19 mouse cellular contexts compared by ENCODE assay signal in the genomic region with DNA sequence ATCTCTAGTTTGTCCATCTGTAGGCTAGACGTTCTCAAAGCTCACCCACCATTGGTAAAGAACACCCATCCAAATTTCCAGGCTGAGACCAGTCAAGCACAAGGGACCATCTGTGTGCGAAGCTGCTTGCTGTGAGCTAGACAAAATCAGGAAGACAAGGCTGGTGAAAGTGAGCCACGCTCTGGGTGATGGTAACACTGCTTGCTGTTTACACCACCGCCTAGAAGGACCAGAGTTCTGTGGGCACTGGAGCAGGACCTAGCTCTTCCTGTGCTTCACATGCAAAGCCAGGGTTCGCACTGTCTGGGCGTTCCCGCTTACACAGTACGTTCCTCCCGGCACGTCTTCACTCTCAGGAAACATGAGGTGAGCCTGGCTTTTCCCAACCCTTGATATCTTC. TPM values are rescaled to one million over a fixed set of nuclear protein-coding genes. Genes with fewer than 3 reads are reported as not detected.
DNase-seq lines count a peak whose midpoint lies in the region; ATAC-seq and TF ChIP-seq lines count a peak whose summit lies in the region.
"Had no signal": no experiment of that assay in that cellular context is flagged by ENCODE, and none has a peak within 500 bp of the region (broad histone marks: within the 10 kb centered on the region; RNA-seq: fewer than 3 reads in every experiment).

No protein-coding gene starts in this region.

- H3K4me2 ChIP-seq in liver, embryonic 12.5 days: no peak overlapping the region
- no peak overlapping the region for H3K4me2 ChIP-seq in liver, embryonic 16.5 days (ENCODE audit: low read depth, low read length)
- H3K4me2 ChIP-seq: embryonic facial prominence, embryonic 15.5 days; forebrain, embryonic 12.5 days; heart, embryonic 13.5 days; limb, embryonic 13.5 days; neural tube, embryonic 13.5 days had no signal

- DNase-seq in liver: no peak
- DNase-seq in cerebellum, adult 2 months: peak; percentile 49 to 74
- no peak for DNase-seq in T-cell, adult 2 months (ENCODE audit: low spot score)
- DNase-seq in adrenal gland, adult 18-20 months (ENCODE audit: low spot score in 2 of 2): no peak
- DNase-seq: adrenal gland, postnatal 36 days; thymus, postnatal 4 days had no signal

- TF ChIP-seq POLR2A in cerebellum, adult 2 months (IDR thresholded peaks at IDR 0.05; ENCODE audit: borderline replicate concordance, insufficient read depth, low read length): no peak

- H3K36me3 ChIP-seq in liver, embryonic 12.5 days: peaks cover 13% of the 10 kb centered on the region; the same call in 1 of the 2 replicates
- no peaks in the 10 kb centered on the region for H3K36me3 ChIP-seq in E14TG2a.4 (ENCODE audit: insufficient read depth, low read length)
- H3K36me3 ChIP-seq in liver, embryonic 16.5 days (ENCODE audit: control insufficient read depth, insufficient read depth): no peaks in the 10 kb centered on the region
- H3K36me3 ChIP-seq: embryonic facial prominence, embryonic 15.5 days; forebrain, embryonic 12.5 days; heart, embryonic 13.5 days; limb, embryonic 13.5 days; neural tube, embryonic 13.5 days had no signal

- 86% methylated on average over 10 of the region's 10 CpGs for WGBS in liver, embryonic 12.5 days (ENCODE audit: insufficient replicate concordance)
- 35% methylated on average over 10 of the region's 10 CpGs for WGBS in cerebellum, adult 2 months
- WGBS in liver, embryonic 16.5 days (ENCODE audit: insufficient replicate concordance): 82% methylated on average over 10 of the region's 10 CpGs

- no peak for ATAC-seq in liver, embryonic 12.5 days
- no peak for ATAC-seq in liver, embryonic 16.5 days (ENCODE audit: low read depth)
- no peak for ATAC-seq in erythroid progenitor cell, adult 5-6 weeks (replicated peaks; ENCODE audit: low FRiP score, poor library complexity, severe bottlenecking)
- ATAC-seq: activated CD4-positive, CD25-positive, alpha-beta regulatory T cell, adult 4 months; inflammation-experienced regulatory T-cells, adult 6 months; lung, postnatal 0 days had no signal

- no peaks in the 10 kb centered on the region for H3K27me3 ChIP-seq in liver, embryonic 12.5 days (replicated peaks)
- no peaks in the 10 kb centered on the region for H3K27me3 ChIP-seq in E14TG2a.4 (ENCODE audit: insufficient read depth, low read length)
- no peaks in the 10 kb centered on the region for H3K27me3 ChIP-seq in cerebellum, adult 2 months (ENCODE audit: control insufficient read depth, insufficient read depth, low read length)
- no peaks in the 10 kb centered on the region for H3K27me3 ChIP-seq in liver, embryonic 16.5 days (ENCODE audit: control insufficient read depth, insufficient read depth, low read depth, low read length)
- H3K27me3 ChIP-seq: embryonic facial prominence, embryonic 15.5 days; forebrain, embryonic 12.5 days; limb, embryonic 13.5 days; neural tube, embryonic 13.5 days had no signal

- H3K4me3 ChIP-seq in liver, embryonic 12.5 days: no peak overlapping the region
- H3K4me3 ChIP-seq in E14TG2a.4 (replicated peaks; ENCODE audit: low read length): 0 out of 2 replicates have a peak overlapping the region, but pooled peaks have one; percentile 4
- H3K4me3 ChIP-seq in cerebellum, adult 2 months (replicated peaks; ENCODE audit: insufficient read depth, low read depth, low read length): no peak overlapping the region
- H3K4me3 ChIP-seq in liver, embryonic 16.5 days (ENCODE audit: low read depth, low read length): no peak overlapping the region
- H3K4me3 ChIP-seq: embryonic facial prominence, embryonic 15.5 days; forebrain, embryonic 12.5 days; heart, embryonic 13.5 days; left cerebral cortex, adult 2 months; limb, embryonic 13.5 days; neural tube, embryonic 13.5 days had no signal

- peak overlapping the region; percentile 4; the same call in 1 of the 2 replicates for H3K27ac ChIP-seq in liver, embryonic 12.5 days
- H3K27ac ChIP-seq in cerebellum, adult 2 months (ENCODE audit: insufficient read depth, low read length): peak overlapping the region; percentile 22; the same call in 1 of the 2 replicates
- H3K27ac ChIP-seq in liver, embryonic 16.5 days (ENCODE audit: low read length): peak overlapping the region; percentile 35; the same call in 1 of the 2 replicates
- H3K27ac ChIP-seq: embryonic facial prominence, embryonic 15.5 days; forebrain, embryonic 12.5 days; heart, embryonic 13.5 days; left cerebral cortex, adult 2 months; limb, embryonic 13.5 days; neural tube, embryonic 13.5 days had no signal

- peaks cover 5% of the 10 kb centered on the region; the same call in 1 of the 2 replicates for H3K9me3 ChIP-seq in liver, embryonic 12.5 days (replicated peaks)
- no peaks in the 10 kb centered on the region for H3K9me3 ChIP-seq in E14TG2a.4 (ENCODE audit: low read length)
- 0 out of 2 replicates have a peak, but pooled peaks cover 2% of the 10 kb centered on the region for H3K9me3 ChIP-seq in liver, embryonic 16.5 days (replicated peaks; ENCODE audit: control insufficient read depth, low read length)
- H3K9me3 ChIP-seq: embryonic facial prominence, embryonic 15.5 days; forebrain, embryonic 12.5 days; heart, embryonic 13.5 days; limb, embryonic 13.5 days; neural tube, embryonic 13.5 days had no signal

- H3K9ac ChIP-seq in liver, embryonic 12.5 days: no peak overlapping the region
- H3K9ac ChIP-seq in liver, embryonic 16.5 days (ENCODE audit: low read depth, low read length): no peak overlapping the region
- H3K9ac ChIP-seq: embryonic facial prominence, embryonic 15.5 days; forebrain, embryonic 12.5 days; heart, embryonic 13.5 days; limb, embryonic 13.5 days; neural tube, embryonic 13.5 days had no signal

- TF ChIP-seq CTCF in E14TG2a.4 (conservative IDR thresholded peaks at IDR 0.05; ENCODE audit: low read length): no peak
- TF ChIP-seq CTCF in cerebellum, adult 2 months (IDR thresholded peaks at IDR 0.05; ENCODE audit: borderline replicate concordance, insufficient read depth, low read depth, low read length): no peak

- H3K4me1 ChIP-seq in liver, embryonic 12.5 days: peaks cover 79% of the 10 kb centered on the region
- H3K4me1 ChIP-seq in E14TG2a.4 (replicated peaks; ENCODE audit: low read depth, low read length): peaks cover 58% of the 10 kb centered on the region
- H3K4me1 ChIP-seq in cerebellum, adult 2 months (ENCODE audit: control insufficient read depth, insufficient read depth, low read length): peaks cover 19% of the 10 kb centered on the region
- peaks cover 37% of the 10 kb centered on the region for H3K4me1 ChIP-seq in liver, embryonic 16.5 days (ENCODE audit: control insufficient read depth, low read depth, low read length)
- H3K4me1 ChIP-seq: embryonic facial prominence, embryonic 15.5 days; forebrain, embryonic 12.5 days had no signal

RNA-seq across cellular contexts. Expression of a gene that starts 42.7 kb away (rescaled TPM):
- 12.9 and 13.6 TPM in 2 replicates for polyA plus RNA-seq in liver, embryonic 12.5 days (2016; fragmentation: Nextera tagmentation; extraction: Ambion mirVana)
- 11.9 and 14.6 TPM in 2 replicates for polyA plus RNA-seq in cerebellum, adult 2 months (2012; rRNA removed)
- polyA plus RNA-seq in liver, embryonic 16.5 days (2015; fragmentation: Nextera tagmentation; extraction: Ambion mirVana): 10.5 and 12.0 TPM in 2 replicates
- total RNA-seq in adrenal gland, adult 18-20 months (2021): 10 to 100 TPM; 11.2 to 14.8 TPM
- total RNA-seq in erythroid progenitor cell, adult 5-6 weeks (2015; ENCODE audit: low replicate concordance): 4.3 and 5.4 TPM in 2 replicates
- total RNA-seq in erythroid progenitor cell, adult 5-6 weeks (2017; ENCODE audit: low replicate concordance): 4.6 and 10.7 TPM in 2 replicates

Comparison
In these comparisons a context has a peak if more than half of its experiments do, and no peak if none do; other contexts are left out.
1. DNase-seq: peak in cerebellum, adult 2 months (2 of 2); none in liver (single experiment), T-cell, adult 2 months (single experiment) and adrenal gland, adult 18-20 months (0 of 2).
2. Peak in every context shown above with its lines, with median percentiles within 50 percentile points of each other: H3K27ac ChIP-seq.